Comparison of ENCODE assay signal across 8 mouse cellular contexts in genomic region chr17:85089621-85090020, GRCm38 (mm10). TPM values are rescaled to one million over a fixed set of nuclear protein-coding genes. Genes with fewer than 3 reads are reported as not detected.
A peak's percentile ranks its signal among the peaks of the same experiment; 100 is the strongest.
DNase-seq lines count a peak whose midpoint lies in the region; ATAC-seq and TF ChIP-seq lines count a peak whose summit lies in the region.

No protein-coding gene starts in this region.

- no peaks in the 10 kb centered on the region for H3K9me3 ChIP-seq in heart, postnatal 0 days (replicated peaks; ENCODE audit: control insufficient read depth, low read length)
- H3K9me3 ChIP-seq in ES-Bruce4 (replicated peaks; ENCODE audit: control insufficient read depth, insufficient read depth, low read length, poor library complexity, severe bottlenecking): no peaks in the 10 kb centered on the region
- H3K9me3 ChIP-seq in embryonic facial prominence, embryonic 10.5 days: no peaks in the 10 kb centered on the region
- no peaks in the 10 kb centered on the region for H3K9me3 ChIP-seq in limb, embryonic 10.5 days (replicated peaks)
- no peaks in the 10 kb centered on the region for H3K9me3 ChIP-seq in neural tube, embryonic 15.5 days (replicated peaks)

- peak overlapping the region; percentile 98 for H3K4me2 ChIP-seq in heart, postnatal 0 days (ENCODE audit: low read depth, low read length)
- peak overlapping the region; percentile 76 for H3K4me2 ChIP-seq in neural tube, embryonic 15.5 days

- no peak for DNase-seq in heart, postnatal 0 days (ENCODE audit: low spot score)
- DNase-seq in heart, postnatal 25 days (ENCODE audit: low spot score): no peak
- no peak for DNase-seq in embryonic facial prominence, embryonic 10.5 days (ENCODE audit: low spot score)
- no peak for DNase-seq in limb, embryonic 10.5 days (ENCODE audit: low spot score)
- no peak for DNase-seq in gastrocnemius, postnatal 14 days
- DNase-seq in right cerebral cortex, postnatal 14 days: no peak

- no peak for TF ChIP-seq POLR2A in ES-Bruce4 (IDR thresholded peaks at IDR 0.05; ENCODE audit: insufficient read depth, low read length)

- no peak for ATAC-seq in heart, postnatal 0 days (ENCODE audit: insufficient read depth, low read depth)
- ATAC-seq in neural tube, embryonic 15.5 days (ENCODE audit: low FRiP score): peak; percentile 34

- under 1% methylated on average over 16 of the region's 16 CpGs for WGBS in heart, postnatal 0 days
- 1% methylated on average over 16 of the region's 16 CpGs for WGBS in embryonic facial prominence, embryonic 10.5 days
- WGBS in limb, embryonic 10.5 days: 1% methylated on average over 16 of the region's 16 CpGs
- WGBS in neural tube, embryonic 15.5 days: under 1% methylated on average over 16 of the region's 16 CpGs

- intact Hi-C loops in heart, postnatal 25 days (cut with DNase I): loop anchor here (5.0 kb wide), 3 partner anchors 132 to 297 kb away; partner anchors contain the start of genes Lrpprc and Ppm1b
- intact Hi-C loops in gastrocnemius, postnatal 14 days (cut with DNase I; ENCODE audit: low total_unique reads): no loop called here

- H3K27ac ChIP-seq in heart, postnatal 0 days (ENCODE audit: low read depth): peak overlapping the region; percentile 89
- peak overlapping the region; percentile 37 for H3K27ac ChIP-seq in ES-Bruce4 (ENCODE audit: insufficient read depth, low read length)
- peak overlapping the region; percentile 88 for H3K27ac ChIP-seq in embryonic facial prominence, embryonic 10.5 days (replicated peaks)
- H3K27ac ChIP-seq in limb, embryonic 10.5 days: peak overlapping the region; percentile 87
- H3K27ac ChIP-seq in neural tube, embryonic 15.5 days (replicated peaks): peak overlapping the region; percentile 94

- TF ChIP-seq EP300 in heart, postnatal 0 days (IDR thresholded peaks at IDR 0.05; ENCODE audit: low read depth): no peak
- TF ChIP-seq EP300 in ES-Bruce4 (IDR thresholded peaks at IDR 0.05; ENCODE audit: insufficient read depth, low read depth, low read length): no peak

- H3K9ac ChIP-seq in heart, postnatal 0 days (replicated peaks; ENCODE audit: low read depth, low read length): peak overlapping the region; percentile 78
- H3K9ac ChIP-seq in ES-Bruce4 (ENCODE audit: low read depth, poor library complexity, severe bottlenecking): peak overlapping the region; percentile 76
- peak overlapping the region; percentile 83 for H3K9ac ChIP-seq in neural tube, embryonic 15.5 days (replicated peaks)

- H3K36me3 ChIP-seq in heart, postnatal 0 days (replicated peaks; ENCODE audit: control insufficient read depth, insufficient read depth, low read length): no peaks in the 10 kb centered on the region
- no peaks in the 10 kb centered on the region for H3K36me3 ChIP-seq in ES-Bruce4 (ENCODE audit: control insufficient read depth, insufficient read depth, low read length, poor library complexity, severe bottlenecking)
- H3K36me3 ChIP-seq in embryonic facial prominence, embryonic 10.5 days (replicated peaks): no peaks in the 10 kb centered on the region
- no peaks in the 10 kb centered on the region for H3K36me3 ChIP-seq in limb, embryonic 10.5 days
- H3K36me3 ChIP-seq in neural tube, embryonic 15.5 days: no peaks in the 10 kb centered on the region

- H3K4me1 ChIP-seq in heart, postnatal 0 days (ENCODE audit: control insufficient read depth, insufficient read depth): peaks cover 27% of the 10 kb centered on the region
- no peaks in the 10 kb centered on the region for H3K4me1 ChIP-seq in ES-Bruce4 (ENCODE audit: control insufficient read depth, insufficient read depth, low read length)
- peaks cover 33% of the 10 kb centered on the region for H3K4me1 ChIP-seq in embryonic facial prominence, embryonic 10.5 days
- peaks cover 20% of the 10 kb centered on the region for H3K4me1 ChIP-seq in limb, embryonic 10.5 days
- H3K4me1 ChIP-seq in neural tube, embryonic 15.5 days: peaks cover 31% of the 10 kb centered on the region

- H3K4me3 ChIP-seq in heart, postnatal 0 days (ENCODE audit: low read depth, low read length): peak overlapping the region; percentile 98
- peak overlapping the region; percentile 96 for H3K4me3 ChIP-seq in ES-Bruce4 (ENCODE audit: low read depth, low read length)
- peak overlapping the region; percentile 84 for H3K4me3 ChIP-seq in embryonic facial prominence, embryonic 10.5 days
- peak overlapping the region; percentile 71 for H3K4me3 ChIP-seq in limb, embryonic 10.5 days
- peak overlapping the region; percentile 98 for H3K4me3 ChIP-seq in neural tube, embryonic 15.5 days (replicated peaks)

- TF ChIP-seq CTCF in heart, postnatal 0 days (IDR thresholded peaks at IDR 0.05; ENCODE audit: low read depth): no peak
- no peak for TF ChIP-seq CTCF in ES-Bruce4 (IDR thresholded peaks at IDR 0.05; ENCODE audit: low read depth, low read length)

- no peaks in the 10 kb centered on the region for H3K27me3 ChIP-seq in heart, postnatal 0 days (ENCODE audit: control insufficient read depth, insufficient read depth, low read length)
- no peaks in the 10 kb centered on the region for H3K27me3 ChIP-seq in ES-Bruce4 (ENCODE audit: control insufficient read depth, insufficient read depth, low read length, poor library complexity, severe bottlenecking)
- H3K27me3 ChIP-seq in embryonic facial prominence, embryonic 10.5 days (replicated peaks; ENCODE audit: low read depth, poor library complexity, severe bottlenecking): no peaks in the 10 kb centered on the region
- no peaks in the 10 kb centered on the region for H3K27me3 ChIP-seq in limb, embryonic 10.5 days (ENCODE audit: low read depth, poor library complexity, severe bottlenecking)
- no peaks in the 10 kb centered on the region for H3K27me3 ChIP-seq in neural tube, embryonic 15.5 days (replicated peaks)

RNA-seq across cellular contexts. Expression of gene Prepl, which starts 0.4 kb away (rescaled TPM):
- total RNA-seq in heart, postnatal 0 days (2014; rRNA removed; ENCODE audit: low replicate concordance): 35.9 and 40.8 TPM in 2 replicates
- 28.4 and 30.1 TPM in 2 replicates for polyA plus RNA-seq in heart, postnatal 0 days (2015; fragmentation: Nextera tagmentation; extraction: Ambion mirVana)
- 100 to 1,000 TPM; 147 to 152 TPM for total RNA-seq in heart, postnatal 25 days (2021)
- 32.4 and 35.8 TPM in 2 replicates for polyA plus RNA-seq in ES-Bruce4 (2011; ENCODE audit: insufficient read depth, insufficient read length, low read depth, missing spikeins)
- 32.0 and 32.4 TPM in 2 replicates for polyA plus RNA-seq in embryonic facial prominence, embryonic 10.5 days (2016; fragmentation: Nextera tagmentation; extraction: Ambion mirVana)
- polyA plus RNA-seq in limb, embryonic 10.5 days (2016; fragmentation: Nextera tagmentation; extraction: Ambion mirVana): 26.6 and 28.4 TPM in 2 replicates
- polyA plus RNA-seq in neural tube, embryonic 15.5 days (2015; fragmentation: Nextera tagmentation; extraction: Ambion mirVana): 126 and 135 TPM in 2 replicates
- 10 to 100 TPM; 85.9 to 87.3 TPM for total RNA-seq in gastrocnemius, postnatal 14 days (2021)

RNA-seq across cellular contexts. Expression of gene Camkmt, which starts 0.7 kb away (rescaled TPM):
- total RNA-seq in heart, postnatal 0 days (2014; rRNA removed; ENCODE audit: low replicate concordance): 1.3 and 1.7 TPM in 2 replicates
- polyA plus RNA-seq in heart, postnatal 0 days (2015; fragmentation: Nextera tagmentation; extraction: Ambion mirVana): 3.4 and 4.0 TPM in 2 replicates
- total RNA-seq in heart, postnatal 25 days (2021): 1 to 10 TPM; 2.2 to 2.5 TPM
- 3.7 and 5.6 TPM in 2 replicates for polyA plus RNA-seq in ES-Bruce4 (2011; ENCODE audit: insufficient read depth, insufficient read length, low read depth, missing spikeins)
- 13.2 and 14.2 TPM in 2 replicates for polyA plus RNA-seq in embryonic facial prominence, embryonic 10.5 days (2016; fragmentation: Nextera tagmentation; extraction: Ambion mirVana)
- 9.8 and 11.4 TPM in 2 replicates for polyA plus RNA-seq in limb, embryonic 10.5 days (2016; fragmentation: Nextera tagmentation; extraction: Ambion mirVana)
- polyA plus RNA-seq in neural tube, embryonic 15.5 days (2015; fragmentation: Nextera tagmentation; extraction: Ambion mirVana): 19.7 and 22.4 TPM in 2 replicates
- total RNA-seq in gastrocnemius, postnatal 14 days (2021): 1 to 10 TPM; 1.5 to 1.7 TPM

Comparison
In these comparisons a context has a peak if more than half of its experiments do, and no peak if none do; other contexts are left out.
1. H3K27ac ChIP-seq: peak in every context shown above with its lines; median percentile 94 in neural tube, embryonic 15.5 days; 89 in heart, postnatal 0 days; 88 in embryonic facial prominence, embryonic 10.5 days; 87 in limb, embryonic 10.5 days; 37 in ES-Bruce4.